Mouse (Mus musculus): ENCODE measurements around the gene Smok2b. TPM values are rescaled to one million over a fixed set of nuclear protein-coding genes. Genes with fewer than 3 reads are reported as not detected.
"Not testable (repeated sequence)": the region's sequence is repeated elsewhere in the genome, so short reads cannot be mapped to it uniquely, and the experiment has no call there.

Smok2b gene
- polyA plus RNA-seq, 1 experiment, result not detected

- TF ChIP-seq GATA1 (IDR thresholded peaks at IDR 0.05; ENCODE audit: borderline replicate concordance, low read length) (no peak), FLI1 (IDR thresholded peaks at IDR 0.05; ENCODE audit: low read length) (no peak)
- Histone ChIP-seq H3K4me3 (replicated peaks) (no peak overlapping the region), H3K4me1 (no peaks in the 10 kb centered on the region), H3K9me3 (peaks cover 16% of the 10 kb centered on the region), H3K27me3 (replicated peaks) (no peaks in the 10 kb centered on the region), H3K36me3 (replicated peaks; ENCODE audit: low read length) (no peaks in the 10 kb centered on the region)
Measured at GRCm38 (mm10) chr17:13206491-13206890, 23.6 kb upstream of the Smok2b start.

GRCm38 (mm10) chr17:13208460-13208859 is 21.6 kb upstream of the Smok2b start:
- H3K9me3 ChIP-seq, result peaks cover 28% of the 10 kb centered on the region

GRCm38 (mm10) chr17:13212136-13212850 is 17.8 kb upstream of the Smok2b start:
- no peaks in the 10 kb centered on the region for H3K36me3 ChIP-seq (replicated peaks; ENCODE audit: low read length)
- TF ChIP-seq GATA1 (IDR thresholded peaks at IDR 0.05; ENCODE audit: borderline replicate concordance, low read length) (no peak), FLI1 (IDR thresholded peaks at IDR 0.05; ENCODE audit: low read length) (no peak)
- no peaks in the 10 kb centered on the region for H3K27me3 ChIP-seq (replicated peaks)
- H3K9me3 ChIP-seq, result peaks cover 29% of the 10 kb centered on the region
- peaks cover 3% of the 10 kb centered on the region; the same call in 1 of the 2 replicates for H3K4me1 ChIP-seq
- H3K4me3 ChIP-seq (replicated peaks), result no peak overlapping the region

More at GRCm38 (mm10) chr17:13208460-13208859, 21.6 kb upstream of the Smok2b start:
- H3K36me3 ChIP-seq (replicated peaks; ENCODE audit: low read length); H3K4me3 ChIP-seq (replicated peaks); H3K27me3 ChIP-seq (replicated peaks); H3K4me1 ChIP-seq: not testable (repeated sequence)

- Histone ChIP-seq H3K36me3 (replicated peaks; ENCODE audit: low read length) (no peaks in the 10 kb centered on the region), H3K27me3 (replicated peaks) (peaks cover 1% of the 10 kb centered on the region), H3K9me3 (peaks cover 25% of the 10 kb centered on the region), H3K4me1 (peaks cover 3% of the 10 kb centered on the region; the same call in 1 of the 2 replicates), H3K4me3 (replicated peaks) (no peak overlapping the region)
- TF ChIP-seq GATA1 (IDR thresholded peaks at IDR 0.05; ENCODE audit: borderline replicate concordance, low read length) (no peak), FLI1 (IDR thresholded peaks at IDR 0.05; ENCODE audit: low read length) (no peak)
Measured at GRCm38 (mm10) chr17:13214169-13214568, 15.9 kb upstream of the Smok2b start.

GRCm38 (mm10) chr17:13215595-13215994 is 14.5 kb upstream of the Smok2b start:
- peaks cover 3% of the 10 kb centered on the region; the same call in 1 of the 2 replicates for H3K4me1 ChIP-seq
- no peak for TF ChIP-seq GATA1 (IDR thresholded peaks at IDR 0.05; ENCODE audit: borderline replicate concordance, low read length)
- TF ChIP-seq FLI1 (IDR thresholded peaks at IDR 0.05; ENCODE audit: low read length), result no peak
- H3K9me3 ChIP-seq, result peaks cover 21% of the 10 kb centered on the region
- H3K27me3 ChIP-seq (replicated peaks), result peaks cover 1% of the 10 kb centered on the region
- H3K4me3 ChIP-seq (replicated peaks), result no peak overlapping the region
- H3K36me3 ChIP-seq (replicated peaks; ENCODE audit: low read length), result no peaks in the 10 kb centered on the region

- TF ChIP-seq GATA1 (IDR thresholded peaks at IDR 0.05; ENCODE audit: borderline replicate concordance, low read length) (no peak), FLI1 (IDR thresholded peaks at IDR 0.05; ENCODE audit: low read length) (no peak)
- H3K36me3 ChIP-seq (replicated peaks; ENCODE audit: low read length), result no peaks in the 10 kb centered on the region
- no peaks in the 10 kb centered on the region for H3K4me1 ChIP-seq
- peaks cover 1% of the 10 kb centered on the region; the same call in 1 of the 2 replicates for H3K9me3 ChIP-seq
- H3K4me3 ChIP-seq (replicated peaks), result no peak within 1 kb of the TSS
- peaks cover 1% of the 10 kb centered on the region for H3K27me3 ChIP-seq (replicated peaks)
Measured at GRCm38 (mm10) chr17:13220888-13221287, 9.2 kb upstream of the Smok2b start, which contains the start of gene Smok2a. Gene Smok2a (plus strand): TSS chr17:13221188.

- not testable (repeated sequence) for H3K4me3 ChIP-seq (replicated peaks); H3K4me1 ChIP-seq; H3K9me3 ChIP-seq; H3K36me3 ChIP-seq (replicated peaks; ENCODE audit: low read length); H3K27me3 ChIP-seq (replicated peaks)
Measured at GRCm38 (mm10) chr17:13221921-13222320, 8.1 kb upstream of the Smok2b start.

GRCm38 (mm10) chr17:13239461-13239860 is 9.4 kb downstream of the Smok2b start:
- H3K9me3 ChIP-seq, result peaks cover 21% of the 10 kb centered on the region
- not testable (repeated sequence) for H3K27me3 ChIP-seq (replicated peaks); H3K4me1 ChIP-seq; H3K36me3 ChIP-seq (replicated peaks; ENCODE audit: low read length); H3K4me3 ChIP-seq (replicated peaks)

- not testable (repeated sequence) for H3K36me3 ChIP-seq (replicated peaks; ENCODE audit: low read length); H3K4me1 ChIP-seq; H3K27me3 ChIP-seq (replicated peaks); H3K4me3 ChIP-seq (replicated peaks)
- peaks cover 15% of the 10 kb centered on the region for H3K9me3 ChIP-seq
Measured at GRCm38 (mm10) chr17:13240807-13241727, 11.0 kb downstream of the Smok2b start.

- not testable (repeated sequence) for H3K9me3 ChIP-seq; H3K27me3 ChIP-seq (replicated peaks); H3K4me1 ChIP-seq; H3K36me3 ChIP-seq (replicated peaks; ENCODE audit: low read length); H3K4me3 ChIP-seq (replicated peaks)
Measured at GRCm38 (mm10) chr17:13254786-13255185, 24.7 kb downstream of the Smok2b start.

Other genes with a start within 250 kb of the Smok2b start
- gene Wtap, start 236.1 kb upstream of the Smok2b start, polyA plus RNA-seq (2012; ENCODE audit: insufficient read depth, low replicate concordance), result 5.3 and 15.9 TPM in 2 replicates
- 237 and 328 TPM in 2 replicates for gene Sod2, start 223.4 kb upstream of the Smok2b start, polyA plus RNA-seq (2012; ENCODE audit: insufficient read depth, low replicate concordance)
- not detected in 2 replicates for gene Gpr31b, start 178.0 kb upstream of the Smok2b start, polyA plus RNA-seq (2012; ENCODE audit: insufficient read depth, low replicate concordance)
- gene Tcp10b, start 169.2 kb upstream of the Smok2b start, polyA plus RNA-seq (2012; ENCODE audit: insufficient read depth, low replicate concordance), result 0.56 TPM in 1 of 2 replicates, not detected in the other
- gene Unc93a, start 98.4 kb upstream of the Smok2b start, polyA plus RNA-seq (2012; ENCODE audit: insufficient read depth, low replicate concordance), result 0.55 TPM in 1 of 2 replicates, not detected in the other
- gene Smok2a, start 9.1 kb upstream of the Smok2b start, polyA plus RNA-seq (2012; ENCODE audit: insufficient read depth, low replicate concordance), result not detected in 2 replicates
- not detected in 2 replicates for gene Tcp10c, start 124.3 kb downstream of the Smok2b start, polyA plus RNA-seq (2012; ENCODE audit: insufficient read depth, low replicate concordance)